Mouse (Mus musculus) cerebellum, postnatal 14 days (tissue): ENCODE results near the gene Cyp2w1.

Experiments
- DNase-seq, 2 experiments: peaks; one replicate each; pipeline ENCODE4 v3.0.0; 2021; ENCODE audit warnings: mixed read lengths in 2 of 2

The Cyp2w1 gene

DNA sequence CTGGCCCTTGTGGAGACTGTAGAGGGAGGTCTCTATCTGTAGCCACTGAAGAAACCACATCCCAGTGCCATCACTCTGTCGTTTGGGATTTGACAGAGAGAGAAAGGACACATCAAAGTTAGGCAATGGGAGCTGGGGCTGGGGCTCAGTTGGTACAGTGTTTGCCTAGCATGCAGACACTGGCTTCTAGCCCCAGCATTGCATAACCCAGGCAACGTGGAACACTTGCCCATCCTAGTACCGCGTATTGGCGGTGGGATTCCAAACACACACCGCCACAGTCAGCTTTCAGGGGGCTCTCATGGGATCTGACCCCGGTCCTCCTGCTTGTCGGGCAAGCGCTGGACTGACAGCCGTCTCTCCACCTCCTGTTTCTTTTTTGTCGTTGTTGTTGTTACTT is 14.1 kb downstream of the Cyp2w1 start:
- no peak for DNase-seq

DNA sequence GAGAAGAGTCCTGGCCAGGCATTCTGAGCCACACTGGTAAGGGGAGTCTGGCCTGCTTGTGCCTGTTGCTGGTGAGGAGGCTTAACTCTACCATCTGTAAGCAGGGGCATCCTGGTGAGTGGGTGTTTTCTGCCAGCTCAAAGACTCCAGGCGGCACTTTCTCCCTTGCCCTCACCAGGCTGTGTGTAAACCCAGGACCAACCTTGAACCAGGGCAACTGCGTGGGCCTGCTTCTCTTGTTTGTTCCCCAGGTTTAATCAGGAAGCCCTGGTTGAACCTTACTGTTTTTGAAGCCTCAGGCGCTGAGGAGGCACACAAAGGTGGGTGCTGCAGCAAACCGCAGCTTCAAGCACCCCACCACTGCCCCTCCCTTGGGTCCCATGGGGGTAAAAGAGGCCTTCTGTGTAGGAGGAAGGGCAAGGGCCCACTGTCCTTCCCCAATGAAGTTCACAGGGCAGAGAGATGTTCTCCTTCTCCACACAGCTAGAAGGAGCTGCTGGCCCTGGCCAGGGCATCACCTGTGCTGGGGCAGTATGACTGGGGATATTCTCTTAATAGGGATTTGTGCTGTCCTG is 15.6 kb downstream of the Cyp2w1 start:
- DNase-seq: no peak

DNA sequence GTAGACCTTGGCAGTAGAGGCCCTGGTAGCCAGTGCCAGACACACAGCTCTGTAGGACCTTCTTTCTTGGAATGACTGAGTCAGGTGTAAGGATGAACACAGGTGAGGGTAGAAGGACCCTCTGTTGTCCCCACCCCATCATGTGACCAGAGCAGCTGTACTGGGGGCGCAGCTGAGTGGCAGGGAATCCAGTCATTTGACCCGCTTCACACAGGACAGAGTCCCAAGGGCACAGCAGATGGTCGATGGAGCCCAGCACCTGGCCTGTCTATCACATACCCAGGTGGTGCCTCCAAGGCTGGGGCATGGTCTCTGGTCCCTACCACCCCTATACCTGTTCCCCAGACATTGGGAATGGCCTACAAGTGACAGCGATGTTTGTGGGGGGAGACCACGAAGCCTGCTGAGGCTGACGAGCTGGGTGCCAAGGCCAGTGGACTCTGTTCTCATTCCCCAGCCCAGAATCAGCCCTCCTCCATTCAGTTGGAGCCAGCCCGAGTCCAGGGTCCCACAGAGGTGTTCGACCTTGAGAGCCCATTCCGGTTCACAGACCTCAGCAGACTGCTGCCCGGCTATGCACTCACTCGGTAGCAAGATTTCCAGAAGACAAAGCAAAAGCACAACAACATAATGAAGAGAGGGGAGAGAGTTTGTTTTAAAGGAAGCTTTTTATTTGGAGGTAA is 16.4 kb downstream of the Cyp2w1 start:
- DNase-seq: no peak

DNA sequence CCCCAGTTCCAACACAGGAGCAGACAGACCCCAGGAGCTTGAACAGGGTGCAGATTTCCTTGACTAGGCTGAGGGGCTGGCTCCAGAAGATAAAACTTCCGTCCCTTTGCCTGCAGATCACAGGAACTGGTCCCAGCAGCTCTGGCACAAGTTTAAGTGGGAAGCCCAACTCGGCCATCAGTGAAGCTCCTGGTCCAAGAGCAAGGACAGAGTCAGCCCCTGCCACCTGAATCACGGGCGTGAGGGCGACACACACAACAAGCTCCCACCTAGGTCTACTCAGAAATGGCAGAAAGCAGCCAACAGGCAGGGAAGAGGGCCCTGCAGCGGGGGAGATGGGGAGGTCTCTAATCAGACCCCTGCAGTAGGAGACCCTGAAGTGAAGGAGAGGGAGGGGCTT is 17.9 kb downstream of the Cyp2w1 start:
- no peak for DNase-seq

DNA sequence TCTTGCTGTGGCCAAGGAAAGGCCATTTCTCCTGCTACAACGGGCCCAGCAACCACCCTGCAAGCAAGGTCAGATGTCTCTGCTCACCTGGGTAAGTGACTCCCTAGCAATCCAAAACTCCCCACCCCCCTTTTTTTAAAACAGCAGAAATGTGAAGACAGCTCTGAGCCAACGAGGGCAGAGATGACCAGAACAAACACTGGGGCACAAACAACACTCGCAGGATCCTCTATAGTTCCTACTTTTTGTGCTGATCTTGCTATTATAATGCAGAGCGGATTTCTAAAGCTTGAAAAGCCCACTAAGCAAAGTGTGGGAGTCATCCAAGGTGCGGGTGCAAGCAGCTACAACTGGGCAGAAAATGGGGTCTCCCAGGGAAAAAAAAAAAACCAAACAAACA is 18.7 kb downstream of the Cyp2w1 start:
- DNase-seq: no peak

DNA sequence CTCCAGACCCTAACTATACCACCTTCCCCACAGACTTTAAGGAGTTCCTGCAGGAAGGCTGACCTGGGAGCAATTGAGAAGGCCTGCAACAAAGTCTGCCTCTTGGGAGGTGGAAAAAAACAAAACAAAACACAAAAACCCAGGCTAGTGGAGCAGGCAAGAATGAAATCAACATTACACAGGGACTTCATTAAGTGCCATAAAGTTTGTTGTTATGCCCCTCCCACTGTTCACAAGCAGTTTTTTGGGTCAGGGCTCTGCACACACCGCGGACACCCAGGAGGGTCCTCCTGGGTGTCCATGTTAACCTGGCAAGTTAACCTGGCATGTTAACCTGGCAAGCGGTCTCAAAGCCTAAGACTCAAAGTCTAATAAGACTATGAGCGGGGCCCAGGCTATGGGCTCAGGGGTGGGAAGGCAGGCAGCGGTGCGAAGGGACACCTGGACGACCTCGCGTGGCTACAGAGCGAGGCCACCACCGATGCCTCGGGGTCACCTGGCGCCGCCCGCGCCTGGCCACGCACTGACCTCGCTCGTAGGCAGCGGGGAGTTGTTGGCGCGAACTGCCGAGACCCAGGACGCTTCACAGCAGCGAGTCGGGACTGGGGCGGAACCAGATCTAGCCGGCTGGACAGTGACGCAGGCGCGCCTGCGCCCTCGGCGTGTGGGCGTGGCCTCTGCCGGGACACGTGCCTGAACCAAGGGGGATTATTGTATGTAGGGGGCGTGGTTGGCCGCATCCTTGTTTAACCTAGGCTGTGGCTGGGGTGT is 19.4 kb downstream of the Cyp2w1 start:
- peak; percentile 90 to 93 for DNase-seq

DNA sequence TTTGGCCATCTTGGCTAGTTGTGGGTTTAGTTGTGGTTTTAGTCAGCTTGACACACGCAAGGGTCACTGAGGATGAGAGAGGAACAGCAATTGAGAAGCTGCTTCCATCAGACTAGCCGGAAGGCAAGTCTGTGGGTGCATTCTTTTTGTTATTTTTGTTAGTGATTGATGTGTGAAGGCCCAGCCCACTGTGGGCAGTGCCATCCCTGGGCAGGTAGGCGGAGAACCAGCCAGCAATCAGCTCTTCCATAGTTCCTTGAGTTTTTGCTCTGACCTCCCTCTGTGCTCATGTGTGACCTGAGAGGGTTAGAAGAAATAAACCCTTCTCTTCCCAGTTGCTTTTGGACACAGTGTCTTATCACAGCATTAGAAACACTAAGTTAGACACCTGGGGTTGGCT is 20.7 kb downstream of the Cyp2w1 start:
- DNase-seq: no peak

DNA sequence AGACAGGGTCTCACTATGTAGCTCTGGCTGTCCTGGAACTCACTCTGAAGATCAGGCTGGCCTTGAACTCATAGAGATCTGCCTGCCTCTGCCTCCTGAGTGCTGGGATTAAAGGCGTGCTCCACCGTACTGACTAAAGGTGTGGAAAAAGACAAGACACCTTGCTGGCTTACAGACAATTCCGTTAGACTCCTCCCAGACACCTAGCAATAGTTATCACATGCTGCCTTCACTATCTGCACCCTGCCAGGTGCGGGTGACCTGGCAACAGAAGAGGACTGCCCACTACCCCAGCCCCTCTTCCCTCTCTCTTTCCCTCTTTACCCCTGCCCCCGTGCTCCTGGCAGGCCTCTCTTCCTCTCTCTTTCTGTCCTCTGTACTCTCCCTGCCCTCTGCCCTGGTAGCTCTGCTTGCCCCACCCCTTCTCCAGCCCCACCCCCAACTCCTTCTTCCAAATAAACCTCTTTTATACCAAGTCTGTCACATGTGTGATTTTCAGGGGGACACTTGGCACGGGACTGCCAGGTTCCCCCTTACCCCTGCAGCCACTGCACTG is 21.6 kb downstream of the Cyp2w1 start:
- no peak for DNase-seq

DNA sequence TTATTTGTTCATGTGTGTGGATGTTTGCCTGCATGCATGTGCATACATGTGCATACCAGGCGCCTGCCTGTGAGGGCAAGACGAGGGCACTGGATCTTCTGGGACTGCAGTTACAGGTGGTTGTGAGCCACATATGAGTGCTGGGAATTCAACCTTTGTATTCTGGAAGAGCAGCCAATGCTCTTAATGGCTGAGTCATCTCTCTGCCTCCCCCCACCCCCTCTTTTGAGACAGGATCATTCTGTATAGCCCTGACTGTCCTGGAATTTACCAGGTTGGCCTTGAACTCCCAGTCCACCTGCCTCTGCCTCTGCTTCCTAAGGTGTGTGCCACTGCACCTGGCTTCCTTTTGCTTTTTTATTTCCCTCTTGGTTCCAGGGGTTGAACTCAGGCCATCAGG is 22.4 kb downstream of the Cyp2w1 start:
- no peak for DNase-seq

DNA sequence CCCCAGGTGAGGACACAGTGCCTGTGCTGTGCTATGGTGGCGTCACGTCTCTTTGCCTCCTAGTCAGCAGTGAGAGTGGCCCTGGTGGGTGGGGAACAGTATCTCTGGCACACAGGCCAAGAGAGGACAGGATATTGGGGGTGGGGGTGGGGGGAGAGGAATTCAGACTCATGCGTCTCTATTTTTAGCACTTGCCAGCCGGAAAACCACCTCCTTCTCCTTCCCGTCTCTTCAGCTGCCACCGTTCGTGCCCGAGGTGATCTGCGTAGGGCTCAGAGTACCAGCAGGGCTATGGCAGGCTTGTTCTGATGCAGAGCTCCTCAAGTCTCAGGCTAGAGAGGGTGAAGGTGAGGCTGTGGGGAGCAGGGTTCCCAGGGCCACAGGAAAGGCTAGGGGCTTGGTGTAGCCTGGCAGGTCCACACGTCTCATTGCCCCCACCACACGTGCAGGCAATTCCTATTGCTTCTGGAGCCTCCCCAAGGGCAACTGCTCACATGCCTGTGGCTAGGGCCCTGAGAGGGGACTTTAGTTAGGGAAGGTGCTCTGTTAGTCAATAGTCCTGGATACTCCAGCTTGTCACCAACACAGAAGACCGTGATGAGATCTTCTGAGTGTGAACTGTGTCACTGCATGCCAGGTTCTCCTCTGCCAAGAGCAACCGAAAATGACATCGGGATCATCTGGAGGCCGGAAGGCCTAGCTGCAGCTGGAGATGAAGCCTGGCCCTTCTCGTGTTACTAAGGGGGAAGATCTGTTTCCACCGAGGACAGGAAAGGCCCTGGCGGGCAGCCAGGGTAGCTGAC is 25.3 kb downstream of the Cyp2w1 start, which contains the start of gene Gpr146:
Gene Gpr146 (plus strand): TSS at position 230 of the 803 bp plus-strand sequence.
- peak in 1 of 2 experiments; percentile 66 for DNase-seq

DNA sequence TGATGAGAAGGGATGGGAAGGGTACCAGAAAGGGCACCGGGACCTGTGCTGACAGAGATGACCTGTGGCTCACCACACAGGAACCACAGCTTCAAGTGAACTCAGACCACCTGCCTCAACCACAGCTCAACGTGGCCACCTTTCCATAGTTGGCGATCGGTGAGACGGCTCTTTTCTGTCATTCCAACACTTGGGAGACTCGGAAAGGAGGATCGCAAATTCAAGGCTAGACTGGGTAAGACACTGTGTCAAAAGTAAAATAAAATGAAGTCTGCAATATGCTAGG is 25.8 kb downstream of the Cyp2w1 start:
- DNase-seq: no peak

DNA sequence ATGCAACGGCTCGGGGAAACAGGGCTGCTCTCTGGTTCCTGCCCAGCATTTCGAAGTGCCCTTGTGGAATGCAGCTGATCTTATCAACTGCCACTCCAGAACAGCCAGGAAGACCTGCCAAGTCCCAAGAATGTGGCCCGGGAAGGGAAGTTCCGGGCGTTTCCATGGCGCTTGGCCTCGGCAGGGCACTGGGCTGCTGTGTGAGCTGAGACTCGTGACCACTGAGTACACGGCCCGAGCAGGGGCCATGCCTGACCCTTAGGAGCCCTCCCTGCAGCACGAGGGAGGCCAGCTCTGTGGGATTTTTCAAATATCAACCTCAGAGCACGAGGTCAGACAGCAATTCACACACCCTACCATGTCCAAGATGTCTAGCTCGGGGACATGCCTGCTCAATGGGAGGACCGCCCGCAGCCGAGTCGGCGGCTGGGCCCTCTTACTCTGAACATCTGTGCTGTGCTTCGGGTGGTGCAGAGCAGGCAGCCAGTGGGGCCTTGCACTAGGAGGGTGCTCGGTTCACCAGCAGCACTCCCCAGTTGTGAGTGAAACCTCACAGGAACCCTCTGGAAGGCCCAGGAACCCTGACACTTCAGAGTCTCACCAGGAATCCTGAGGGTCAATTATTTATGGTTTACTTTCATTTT is 26.7 kb downstream of the Cyp2w1 start:
- DNase-seq: no peak

DNA sequence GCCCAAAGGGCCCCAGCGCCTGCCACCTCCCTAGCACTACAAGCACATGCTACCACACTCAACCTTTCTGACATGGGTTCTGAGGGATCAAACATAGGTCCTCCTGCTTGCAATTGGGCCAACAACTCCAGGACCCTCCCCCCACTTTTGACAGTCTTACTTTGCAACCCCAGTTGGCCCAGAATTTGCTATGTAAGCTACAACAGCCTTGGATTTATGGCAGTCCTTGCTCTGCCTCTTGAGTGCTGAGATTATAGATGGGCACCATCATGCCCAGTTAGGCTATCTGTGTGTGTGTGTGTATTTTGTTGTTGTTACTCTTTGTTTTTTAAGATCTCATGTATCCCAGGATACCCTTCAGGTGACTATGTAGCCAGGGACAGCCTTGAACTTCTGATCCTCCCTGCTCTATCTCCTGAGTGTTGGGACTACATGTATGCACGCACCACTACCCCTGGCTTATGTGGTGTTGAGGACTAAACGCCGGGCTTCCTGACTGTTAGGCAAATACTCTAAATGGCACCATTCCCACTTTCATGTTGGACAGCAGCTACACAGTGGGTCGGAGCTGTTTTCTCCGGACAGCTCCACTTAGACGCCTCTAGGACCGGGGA is 27.5 kb downstream of the Cyp2w1 start:
- DNase-seq: no peak

DNA sequence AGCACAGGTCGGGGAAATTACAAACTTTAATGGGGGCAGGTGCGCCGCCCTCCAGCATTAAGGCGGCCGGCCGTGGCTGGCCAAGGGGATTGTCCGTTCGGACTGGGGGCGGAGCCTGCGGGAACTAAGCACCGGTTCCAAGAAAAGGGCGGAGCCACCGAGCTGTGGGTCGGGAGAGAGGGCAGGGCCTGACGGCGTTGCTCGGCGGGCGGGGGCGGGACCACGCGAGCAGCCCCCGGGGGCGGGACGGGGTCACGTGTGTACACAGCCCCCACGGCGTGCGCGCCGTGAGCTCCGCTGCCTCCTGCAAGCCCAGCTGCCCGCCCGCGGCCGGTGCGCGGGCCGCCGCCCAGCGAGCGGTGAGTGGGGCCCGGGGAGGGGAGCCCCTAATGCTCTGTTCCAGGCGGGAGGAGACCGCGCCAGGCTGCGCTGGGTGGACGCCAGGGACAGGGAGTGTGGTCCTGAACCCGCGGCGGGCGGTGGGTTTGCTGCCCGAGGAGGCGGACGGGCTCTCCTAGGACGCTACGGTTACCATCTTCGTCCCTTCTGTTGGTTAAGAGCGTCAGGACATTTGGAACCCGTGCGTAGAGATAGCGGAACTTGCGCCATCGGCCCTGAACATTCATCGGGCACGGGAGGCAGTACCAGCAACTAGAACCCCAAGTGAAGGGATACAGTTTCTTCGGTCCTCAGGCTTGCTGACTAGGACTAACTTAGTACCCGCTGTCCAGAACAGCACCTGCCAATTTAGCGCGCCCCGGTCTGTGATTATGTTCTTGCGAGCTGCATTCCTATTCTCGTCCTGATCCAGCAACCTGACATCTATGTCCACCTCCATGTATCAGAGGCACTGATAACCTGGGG is 28.2 kb downstream of the Cyp2w1 start:
- peak; percentile 93 for DNase-seq

DNA sequence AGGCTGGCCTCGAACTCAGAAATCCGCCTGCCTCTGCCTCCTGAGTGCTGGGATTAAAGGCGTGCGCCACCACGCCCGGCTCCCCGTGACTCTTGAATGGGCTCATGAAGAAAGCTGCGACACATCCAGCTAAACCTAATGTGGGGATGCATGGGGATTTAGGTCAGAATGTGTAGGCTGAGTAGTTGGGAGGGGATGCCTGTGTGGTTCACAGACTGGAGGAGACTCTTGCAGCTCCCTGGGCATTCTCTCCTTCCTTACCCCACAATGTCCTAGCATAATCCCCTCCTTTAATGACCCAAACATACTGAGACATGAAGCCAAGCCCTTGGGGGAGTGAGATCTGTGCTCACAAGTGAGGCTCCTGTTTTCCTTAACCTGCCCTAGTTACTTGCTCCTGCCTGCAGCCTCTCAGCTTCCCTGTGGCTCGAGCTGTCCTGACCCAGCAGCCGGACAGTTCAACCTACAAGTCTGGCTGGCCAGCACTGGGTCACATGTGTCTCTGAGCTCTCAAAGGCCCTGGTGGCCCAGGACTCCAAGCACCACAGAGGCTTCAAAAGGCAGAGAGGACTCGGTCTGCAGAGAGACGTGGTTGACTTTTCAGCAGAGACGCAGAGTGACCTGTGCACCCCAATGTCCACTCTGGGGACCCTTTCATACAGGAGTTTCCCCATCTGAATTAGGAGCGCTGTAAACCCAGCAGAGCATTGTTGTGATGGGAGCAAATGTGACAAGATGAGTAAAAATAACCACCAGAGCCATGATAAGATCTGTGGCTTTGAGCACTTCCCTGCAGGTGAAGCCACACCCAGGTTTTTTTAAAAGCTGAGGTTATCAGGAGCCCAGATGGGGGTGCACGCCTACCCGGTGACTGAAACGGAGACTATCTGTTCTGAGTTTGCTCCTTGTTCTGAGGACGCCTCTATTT is 29.4 kb downstream of the Cyp2w1 start:
- no peak for DNase-seq

DNA sequence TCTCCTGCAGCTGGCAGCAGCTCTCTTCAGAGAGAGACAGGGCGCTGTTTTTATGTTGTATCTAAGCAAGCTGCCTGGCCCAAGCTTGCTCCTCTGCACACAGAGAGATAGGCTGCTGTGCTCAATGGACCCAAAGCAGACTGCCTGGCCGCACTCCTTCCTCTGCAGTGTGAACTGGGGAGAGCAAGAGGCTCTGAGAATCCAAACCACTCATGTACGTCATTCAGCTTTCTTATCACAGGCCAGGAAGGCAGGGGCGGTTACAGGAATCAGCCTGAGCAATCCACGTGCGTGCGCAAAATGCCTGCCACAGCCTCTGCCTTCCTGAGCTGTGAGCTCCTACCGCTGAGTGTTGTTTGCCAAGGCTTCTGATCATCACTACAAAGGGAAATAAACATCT is 30.3 kb downstream of the Cyp2w1 start:
- peak; percentile 62 to 69 for DNase-seq

DNA sequence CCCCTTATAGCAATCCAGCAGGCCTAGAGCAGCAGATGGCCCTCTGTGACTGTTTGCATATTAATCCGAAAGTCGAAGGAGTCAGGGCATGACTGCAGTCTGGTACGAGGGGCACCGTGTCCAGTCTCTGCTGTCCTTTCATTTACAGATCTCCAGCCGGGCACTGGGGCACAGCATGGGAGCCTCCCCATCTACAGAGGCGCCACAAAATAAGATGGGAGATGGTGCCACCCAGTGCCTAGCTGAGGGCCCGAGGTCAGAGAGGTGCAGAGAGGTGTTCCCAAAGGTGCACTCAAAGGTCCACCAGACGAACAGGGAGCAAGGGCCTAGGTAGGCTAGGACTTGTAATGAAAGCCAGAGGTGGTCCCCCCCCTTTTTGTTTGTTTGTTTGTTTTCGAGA is 30.8 kb downstream of the Cyp2w1 start:
- DNase-seq: no peak

DNA sequence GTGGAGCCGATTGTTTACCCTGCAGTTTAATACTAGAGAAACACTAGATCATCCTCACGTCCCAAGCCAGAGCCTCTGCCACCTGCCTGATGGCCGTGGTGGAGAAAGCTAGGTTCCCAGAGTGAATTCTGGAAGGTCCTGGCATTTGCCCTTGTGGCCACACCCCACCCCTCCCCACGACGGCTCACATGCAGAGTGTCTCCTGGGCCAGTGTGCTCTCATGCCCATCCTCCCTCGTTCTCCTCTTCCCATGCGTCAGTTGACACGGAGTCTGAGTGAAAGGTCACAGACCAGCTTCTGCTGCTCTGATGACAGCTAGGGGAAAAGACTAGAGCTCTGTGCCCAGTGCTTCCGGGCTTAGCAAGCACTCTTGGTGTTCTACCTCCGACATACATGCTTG is 32.1 kb downstream of the Cyp2w1 start:
- no peak for DNase-seq

DNA sequence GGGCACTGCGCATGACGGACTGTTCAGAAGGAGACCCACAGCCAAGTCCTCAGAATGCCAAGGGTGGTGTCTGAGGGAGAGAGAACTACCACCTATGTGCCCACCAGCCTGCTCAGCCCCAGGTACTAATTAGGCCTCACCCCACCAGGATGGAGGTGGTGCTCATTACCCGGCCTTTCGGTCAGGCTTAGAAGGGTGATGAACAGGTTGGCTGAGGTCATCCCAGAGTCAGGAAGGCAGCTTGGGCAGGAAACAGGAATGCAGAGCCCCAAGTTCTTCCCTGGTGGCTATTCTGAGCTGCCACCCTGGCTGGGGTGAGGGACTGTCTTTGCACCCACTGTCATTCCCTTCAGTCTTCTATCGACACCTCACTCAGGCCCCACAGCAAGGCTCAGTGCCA is 33.6 kb downstream of the Cyp2w1 start:
- DNase-seq: no peak
